Mouse (Mus musculus) ovary, adult 2 months (tissue): ENCODE results near the gene Stk26. TPM values are rescaled to one million over a fixed set of nuclear protein-coding genes. Genes with fewer than 3 reads are reported as not detected.

Experiments used
- polyA plus RNA-seq: library from polyadenylated mRNA; depleted of rRNA; stranded (reverse); fragments of >200 nt; gene quantifications from 2 replicates; pipeline ENCODE4 v1.2.3, GENCODE M21; 2012; rRNA removed

Stk26 gene
- 4.6 and 7.1 TPM in 2 replicates for polyA plus RNA-seq

DNA sequence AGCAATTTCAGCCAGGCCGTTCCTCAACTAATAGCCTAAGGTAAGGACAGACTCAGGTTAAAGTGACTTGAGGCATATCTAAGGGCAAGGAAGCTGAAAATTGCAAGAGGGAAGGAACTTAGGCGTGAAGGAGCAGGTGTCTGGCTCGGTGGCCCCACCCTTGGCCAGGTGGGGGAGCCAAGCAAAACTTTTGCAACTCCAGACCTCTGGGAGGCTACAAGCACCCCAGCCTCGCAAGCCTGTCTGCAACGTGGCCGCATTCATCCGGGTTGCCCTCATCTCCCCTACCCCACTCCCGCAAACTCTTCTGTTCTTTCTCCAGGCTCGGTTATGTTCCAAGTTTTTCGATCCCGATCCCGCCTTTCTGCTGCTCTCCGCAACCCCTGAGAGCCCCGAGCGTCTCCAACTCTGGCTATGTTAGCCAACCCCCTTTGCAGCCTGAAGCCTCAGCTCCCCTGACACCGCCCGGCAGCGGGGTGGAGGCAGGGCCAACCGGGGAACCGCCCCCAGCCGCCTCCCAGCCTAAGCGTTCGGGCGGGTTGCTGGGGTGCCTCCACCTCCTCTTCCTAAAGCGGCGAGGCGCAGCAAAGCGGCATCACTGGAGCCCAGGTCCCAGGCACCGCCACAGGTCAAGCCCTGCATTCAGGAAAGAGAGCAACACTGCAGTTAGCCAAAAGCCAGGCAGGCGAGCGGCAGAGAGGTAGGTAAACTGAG, at the start of gene Stk26:
Gene Stk26 (plus strand): TSS at position 201 of the 714 bp plus-strand sequence.

DNA sequence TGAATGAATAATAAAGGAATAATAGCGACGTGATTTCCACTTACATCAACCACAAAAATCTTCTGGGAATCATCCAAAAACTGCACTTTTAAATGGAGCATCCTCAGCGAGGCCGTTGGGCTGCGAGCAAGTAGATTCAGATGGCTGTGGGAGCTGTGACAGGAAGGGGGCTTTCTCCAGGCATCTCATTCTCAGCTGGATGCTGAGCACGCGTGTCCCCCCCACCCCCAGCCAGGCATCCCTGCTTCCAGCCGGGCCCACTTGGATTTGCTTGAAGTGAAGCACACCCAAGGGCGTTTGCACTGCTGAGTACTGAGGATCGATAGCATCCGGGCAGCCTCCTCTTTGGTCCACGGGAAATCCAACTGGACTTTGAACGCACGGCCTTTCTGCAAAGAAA, 101.8 kb downstream of the Stk26 start, which contains the start of gene Frmd7:
Gene Frmd7 (minus strand): TSS at position 101 of the 400 bp plus-strand sequence.

Other genes with a start within 250 kb of the Stk26 start
- 0.49 and 0.98 TPM in 2 replicates for gene Frmd7, start 101.7 kb downstream of the Stk26 start, polyA plus RNA-seq
- 0.79 and 1.1 TPM in 2 replicates for gene Rap2c, start 177.0 kb downstream of the Stk26 start, polyA plus RNA-seq